Mouse (Mus musculus): Measurements from ENCODE around the gene H1fnt.

GRCm38 (mm10) chr15:98226096-98226495, 31.0 kb downstream of the H1fnt start:
- TF ChIP-seq CTCF (IDR thresholded peaks at IDR 0.05) (no peak), POLR2A (IDR thresholded peaks at IDR 0.05; ENCODE audit: insufficient read depth, low read depth, low read length) (no peak), EP300 (IDR thresholded peaks at IDR 0.05; ENCODE audit: insufficient read depth, low read depth, low read length) (no peak)

All from heart, adult 2 months (tissue).